ENCODE assay signal across 8 mouse cellular contexts in genomic region chr17:72837140-72837712, GRCm38 (mm10). TPM values are rescaled to one million over a fixed set of nuclear protein-coding genes. Genes with fewer than 3 reads are reported as not detected.
A peak's percentile ranks its signal among the peaks of the same experiment; 100 is the strongest.
DNase-seq lines count a peak whose midpoint lies in the region; ATAC-seq lines count a peak whose summit lies in the region.

No protein-coding gene starts in this region.

- WGBS in embryonic facial prominence, embryonic 10.5 days = under 1% methylated on average over 77 of the region's 77 CpGs
- WGBS in limb, embryonic 10.5 days = under 1% methylated on average over 77 of the region's 77 CpGs
- under 1% methylated on average over 65 of the region's 77 CpGs for WGBS in midbrain, embryonic 12.5 days

- no peaks in the 10 kb centered on the region for H3K36me3 ChIP-seq in embryonic facial prominence, embryonic 10.5 days (replicated peaks)
- H3K36me3 ChIP-seq in limb, embryonic 10.5 days = no peaks in the 10 kb centered on the region
- H3K36me3 ChIP-seq in midbrain, embryonic 12.5 days = no peaks in the 10 kb centered on the region

- H3K4me3 ChIP-seq in embryonic facial prominence, embryonic 10.5 days = peak overlapping the region; percentile 88
- peak overlapping the region; percentile 91 for H3K4me3 ChIP-seq in limb, embryonic 10.5 days
- H3K4me3 ChIP-seq in midbrain, embryonic 12.5 days = peak overlapping the region; percentile 94

- H3K9me3 ChIP-seq in embryonic facial prominence, embryonic 10.5 days = no peaks in the 10 kb centered on the region
- H3K9me3 ChIP-seq in limb, embryonic 10.5 days (replicated peaks) = no peaks in the 10 kb centered on the region
- H3K9me3 ChIP-seq in midbrain, embryonic 12.5 days = no peaks in the 10 kb centered on the region

- peak overlapping the region; percentile 94 for H3K27ac ChIP-seq in embryonic facial prominence, embryonic 10.5 days (replicated peaks)
- H3K27ac ChIP-seq in limb, embryonic 10.5 days = peak overlapping the region; percentile 94
- peak overlapping the region; percentile 96 for H3K27ac ChIP-seq in midbrain, embryonic 12.5 days (replicated peaks)

- peak; percentile 36 for ATAC-seq in granulocyte monocyte progenitor cell, adult 5-6 weeks (replicated peaks; ENCODE audit: poor library complexity, severe bottlenecking)
- peak; percentile 59 for ATAC-seq in midbrain, embryonic 12.5 days (ENCODE audit: low FRiP score, low read depth)

- no peaks in the 10 kb centered on the region for H3K27me3 ChIP-seq in embryonic facial prominence, embryonic 10.5 days (replicated peaks; ENCODE audit: low read depth, poor library complexity, severe bottlenecking)
- no peaks in the 10 kb centered on the region for H3K27me3 ChIP-seq in limb, embryonic 10.5 days (ENCODE audit: low read depth, poor library complexity, severe bottlenecking)
- no peaks in the 10 kb centered on the region for H3K27me3 ChIP-seq in midbrain, embryonic 12.5 days

- H3K4me1 ChIP-seq in embryonic facial prominence, embryonic 10.5 days = peaks cover 5% of the 10 kb centered on the region; the same call in 1 of the 2 replicates
- peaks cover 5% of the 10 kb centered on the region; the same call in 1 of the 2 replicates for H3K4me1 ChIP-seq in limb, embryonic 10.5 days
- peaks cover 6% of the 10 kb centered on the region for H3K4me1 ChIP-seq in midbrain, embryonic 12.5 days

- peak overlapping the region; percentile 80 for H3K4me2 ChIP-seq in midbrain, embryonic 12.5 days (replicated peaks)

- H3K9ac ChIP-seq in midbrain, embryonic 12.5 days (replicated peaks) = peak overlapping the region; percentile 95

- peak; percentile 92 for DNase-seq in 3134 (ENCODE audit: extremely low read depth, insufficient read length, low spot score)
- DNase-seq in adrenal gland, postnatal 14 days = peak; percentile 95
- peak; percentile 94 for DNase-seq in embryonic facial prominence, embryonic 10.5 days (ENCODE audit: low spot score)
- DNase-seq in kidney, adult 11 months = peak; percentile 93
- peak; percentile 97 for DNase-seq in limb, embryonic 10.5 days (ENCODE audit: low spot score)
- DNase-seq in spleen, adult 12 weeks (ENCODE audit: low spot score) = peak; percentile 91

RNA-seq across cellular contexts. Expression of gene Ypel5, which starts 1.0 kb away (rescaled TPM):
- total RNA-seq in adrenal gland, postnatal 14 days (2021) = 57.1 and 58.6 TPM in 2 replicates
- 25.2 and 28.0 TPM in 2 replicates for polyA plus RNA-seq in embryonic facial prominence, embryonic 10.5 days (2016; fragmentation: Nextera tagmentation; extraction: Ambion mirVana)
- 18.9 and 26.1 TPM in 2 replicates for total RNA-seq in granulocyte monocyte progenitor cell, adult 5-6 weeks (2014; fragmentation: Nextera tagmentation)
- total RNA-seq in granulocyte monocyte progenitor cell, adult 5-6 weeks (2017) = 40.7 and 44.8 TPM in 2 replicates
- polyA plus RNA-seq in limb, embryonic 10.5 days (2016; fragmentation: Nextera tagmentation; extraction: Ambion mirVana) = 15.2 and 26.7 TPM in 2 replicates
- 73.6 and 74.5 TPM in 2 replicates for polyA plus RNA-seq in midbrain, embryonic 12.5 days (2016; fragmentation: Nextera tagmentation; extraction: Ambion mirVana)

Comparison
In these comparisons a context has a peak if more than half of its experiments do, and no peak if none do; other contexts are left out.
1. Peak in every context shown above with its lines: DNase-seq, ATAC-seq, H3K4me3 ChIP-seq and H3K27ac ChIP-seq.